Comparison of ENCODE assay signal across 15 mouse cellular contexts in genomic region chr6:37401928-37402327, GRCm38 (mm10). TPM values are rescaled to one million over a fixed set of nuclear protein-coding genes. Genes with fewer than 3 reads are reported as not detected.
A peak's percentile ranks its signal among the peaks of the same experiment; 100 is the strongest.
DNase-seq lines count a peak whose midpoint lies in the region; ATAC-seq and TF ChIP-seq lines count a peak whose summit lies in the region.
"Had no signal": no experiment of that assay in that cellular context is flagged by ENCODE, and none has a peak within 500 bp of the region (broad histone marks: within the 10 kb centered on the region; RNA-seq: fewer than 3 reads in every experiment).

No protein-coding gene starts in this region.

- no peak for TF ChIP-seq EP300 in heart, adult 2 months (IDR thresholded peaks at IDR 0.05; ENCODE audit: insufficient read depth, low read depth, low read length)

- no peak for DNase-seq in heart, adult 2 months
- DNase-seq in heart, postnatal 25 days (ENCODE audit: low spot score): no peak
- DNase-seq in kidney, adult 9 months: no peak
- no peak for DNase-seq in gastrocnemius, adult 8-10 months (ENCODE audit: low spot score in 2 of 2)
- no peak for DNase-seq in forebrain, postnatal 0 days
- DNase-seq: cerebellum, adult 11 months; thymus, adult 18-20 months had no signal

- intact Hi-C loops in heart, adult 2 months (cut with DNase I): no loop called here
- intact Hi-C loops in heart, postnatal 25 days (cut with DNase I): no loop called here

- H3K27ac ChIP-seq in heart, adult 2 months: peak overlapping the region; percentile 39; the same call in 1 of the 2 replicates
- peak overlapping the region; percentile 43; the same call in 1 of the 2 replicates for H3K27ac ChIP-seq in kidney, embryonic 14.5 days (ENCODE audit: low read depth, low read length)
- H3K27ac ChIP-seq in intestine, embryonic 16.5 days (ENCODE audit: low read length): peak overlapping the region; percentile 72
- H3K27ac ChIP-seq in small intestine, adult 2 months (ENCODE audit: insufficient read depth, low read depth, low read length): peak overlapping the region; percentile 4; the same call in 1 of the 2 replicates
- no peak overlapping the region for H3K27ac ChIP-seq in forebrain, postnatal 0 days (ENCODE audit: low read depth, low read length)
- H3K27ac ChIP-seq: macrophage; neural tube, embryonic 12.5 days had no signal

- TF ChIP-seq POLR2A in heart, adult 2 months (IDR thresholded peaks at IDR 0.05; ENCODE audit: insufficient read depth, low read depth, low read length): no peak
- no peak for TF ChIP-seq POLR2A in small intestine, adult 2 months (IDR thresholded peaks at IDR 0.05; ENCODE audit: low read depth, low read length)

- peaks cover 1% of the 10 kb centered on the region for H3K79me2 ChIP-seq in heart, adult 2 months (replicated peaks; ENCODE audit: control insufficient read depth, insufficient read depth, low read length)

- 0 out of 2 replicates have a peak overlapping the region, but pooled peaks have one; percentile 13 for H3K4me2 ChIP-seq in kidney, embryonic 14.5 days (replicated peaks; ENCODE audit: low read depth, low read length)
- H3K4me2 ChIP-seq in intestine, embryonic 16.5 days (ENCODE audit: low read depth, low read length): no peak overlapping the region
- no peak overlapping the region for H3K4me2 ChIP-seq in forebrain, postnatal 0 days (ENCODE audit: low read depth)
- H3K4me2 ChIP-seq: limb, embryonic 15.5 days; neural tube, embryonic 12.5 days had no signal

- WGBS in heart, adult 2 months: 44% methylated on average over 7 of the region's 7 CpGs
- WGBS in kidney, embryonic 14.5 days: 29% methylated on average over 7 of the region's 7 CpGs
- WGBS in intestine, embryonic 16.5 days: 46% methylated on average over 7 of the region's 7 CpGs
- 65% methylated on average over 7 of the region's 7 CpGs for WGBS in small intestine, adult 2 months
- WGBS in forebrain, postnatal 0 days: 58% methylated on average over 7 of the region's 7 CpGs

- no peaks in the 10 kb centered on the region for H3K27me3 ChIP-seq in heart, adult 2 months (ENCODE audit: control insufficient read depth, insufficient read depth, low read length)
- H3K27me3 ChIP-seq in kidney, embryonic 14.5 days (ENCODE audit: control insufficient read depth, insufficient read depth, low read length): no peaks in the 10 kb centered on the region
- H3K27me3 ChIP-seq in intestine, embryonic 16.5 days (replicated peaks; ENCODE audit: control insufficient read depth, insufficient read depth, low read length): no peaks in the 10 kb centered on the region
- H3K27me3 ChIP-seq in small intestine, adult 2 months (ENCODE audit: control insufficient read depth, insufficient read depth, low read length): no peaks in the 10 kb centered on the region
- H3K27me3 ChIP-seq in forebrain, postnatal 0 days (ENCODE audit: insufficient read depth, low read length): no peaks in the 10 kb centered on the region
- H3K27me3 ChIP-seq: limb, embryonic 15.5 days; neural tube, embryonic 12.5 days had no signal

- no peak overlapping the region for H3K9ac ChIP-seq in heart, adult 2 months (ENCODE audit: low read depth, low read length)
- no peak overlapping the region for H3K9ac ChIP-seq in kidney, embryonic 14.5 days (ENCODE audit: low read depth, low read length)
- no peak overlapping the region for H3K9ac ChIP-seq in intestine, embryonic 16.5 days (ENCODE audit: low read depth, low read length)
- no peak overlapping the region for H3K9ac ChIP-seq in forebrain, postnatal 0 days
- H3K9ac ChIP-seq: limb, embryonic 15.5 days; neural tube, embryonic 12.5 days had no signal

- no peaks in the 10 kb centered on the region for H3K9me3 ChIP-seq in kidney, embryonic 14.5 days (ENCODE audit: control insufficient read depth, low read length)
- no peaks in the 10 kb centered on the region for H3K9me3 ChIP-seq in intestine, embryonic 16.5 days (ENCODE audit: control insufficient read depth, low read length)
- no peaks in the 10 kb centered on the region for H3K9me3 ChIP-seq in forebrain, postnatal 0 days (ENCODE audit: low read length)
- H3K9me3 ChIP-seq: limb, embryonic 15.5 days; neural tube, embryonic 12.5 days had no signal

- peak; percentile 30; the same call in 1 of the 2 replicates for ATAC-seq in kidney, embryonic 14.5 days (ENCODE audit: low FRiP score, low TSS enrichment)
- ATAC-seq in intestine, embryonic 16.5 days: no peak
- ATAC-seq in forebrain, postnatal 0 days: no peak
- ATAC-seq: forebrain, embryonic 16.5 days; midbrain, embryonic 16.5 days had no signal

- TF ChIP-seq CTCF in heart, adult 2 months (IDR thresholded peaks at IDR 0.05): no peak
- TF ChIP-seq CTCF in small intestine, adult 2 months (IDR thresholded peaks at IDR 0.05; ENCODE audit: extremely low read depth, insufficient read length, insufficient replicate concordance, low read depth, low read length): no peak
- TF ChIP-seq CTCF in forebrain, postnatal 0 days (IDR thresholded peaks at IDR 0.05; ENCODE audit: low read depth): no peak

- H3K36me3 ChIP-seq in heart, adult 2 months (ENCODE audit: control insufficient read depth, insufficient read depth, low read length): peaks cover 3% of the 10 kb centered on the region
- no peaks in the 10 kb centered on the region for H3K36me3 ChIP-seq in kidney, embryonic 14.5 days (ENCODE audit: control insufficient read depth, insufficient read depth, low read length)
- no peaks in the 10 kb centered on the region for H3K36me3 ChIP-seq in intestine, embryonic 16.5 days (ENCODE audit: control insufficient read depth, insufficient read depth, low read length)
- H3K36me3 ChIP-seq in small intestine, adult 2 months (ENCODE audit: control insufficient read depth, insufficient read depth, low read length): no peaks in the 10 kb centered on the region
- no peaks in the 10 kb centered on the region for H3K36me3 ChIP-seq in forebrain, postnatal 0 days (ENCODE audit: insufficient read depth)
- H3K36me3 ChIP-seq: neural tube, embryonic 12.5 days had no signal

- peaks cover 15% of the 10 kb centered on the region for H3K4me1 ChIP-seq in heart, adult 2 months (ENCODE audit: control insufficient read depth, insufficient read depth, low read length)
- peaks cover 62% of the 10 kb centered on the region for H3K4me1 ChIP-seq in kidney, embryonic 14.5 days (ENCODE audit: control insufficient read depth, insufficient read depth, low read length)
- H3K4me1 ChIP-seq in intestine, embryonic 16.5 days (ENCODE audit: control insufficient read depth, insufficient read depth, low read length): peaks cover 38% of the 10 kb centered on the region
- H3K4me1 ChIP-seq in small intestine, adult 2 months (ENCODE audit: control insufficient read depth, insufficient read depth, insufficient read length, low read length): peaks cover 37% of the 10 kb centered on the region
- H3K4me1 ChIP-seq in forebrain, postnatal 0 days (ENCODE audit: insufficient read depth): no peaks in the 10 kb centered on the region

- H3K4me3 ChIP-seq in heart, adult 2 months: no peak overlapping the region
- no peak overlapping the region for H3K4me3 ChIP-seq in kidney, embryonic 14.5 days (ENCODE audit: low read length)
- H3K4me3 ChIP-seq in intestine, embryonic 16.5 days (ENCODE audit: low read length): no peak overlapping the region
- no peak overlapping the region for H3K4me3 ChIP-seq in small intestine, adult 2 months (ENCODE audit: low read depth, low read length)
- H3K4me3 ChIP-seq in forebrain, postnatal 0 days (ENCODE audit: low read depth, low read length): no peak overlapping the region
- H3K4me3 ChIP-seq: limb, embryonic 15.5 days; neural tube, embryonic 12.5 days had no signal

RNA-seq across cellular contexts. Expression of gene Creb3l2, which starts 40.0 kb away (rescaled TPM):
- total RNA-seq in heart, adult 2 months (2021): 10 to 100 TPM; 20.5 to 26.5 TPM
- polyA plus RNA-seq in heart, adult 2 months (2012; rRNA removed): 16.7 and 19.2 TPM in 2 replicates
- 10 to 100 TPM; 23.9 to 28.5 TPM for total RNA-seq in heart, postnatal 25 days (2021)
- polyA plus RNA-seq in kidney, embryonic 14.5 days (2014; fragmentation: Nextera tagmentation; extraction: Ambion mirVana): 21.3 and 34.2 TPM in 2 replicates
- polyA plus RNA-seq in intestine, embryonic 16.5 days (2015; fragmentation: Nextera tagmentation; extraction: Ambion mirVana): 13.4 and 13.9 TPM in 2 replicates
- polyA plus RNA-seq in small intestine, adult 2 months (2012; rRNA removed): 8.8 and 30.5 TPM in 2 replicates
- 10 to 100 TPM in 3 of 4 experiments, 1 to 10 TPM in 1; 10.0 to 13.7 (median 11.1) TPM for total RNA-seq in gastrocnemius, adult 8-10 months (2022)
- 3.2 and 5.0 TPM in 2 replicates for total RNA-seq in forebrain, postnatal 0 days (2014; rRNA removed)
- 1.3 and 2.0 TPM in 2 replicates for polyA plus RNA-seq in forebrain, postnatal 0 days (2015; fragmentation: Nextera tagmentation; extraction: Ambion mirVana)
